Mouse (Mus musculus) lung, embryonic 14.5 days (tissue): ENCODE results near the gene Wdr4. TPM values are rescaled to one million over a fixed set of nuclear protein-coding genes. Genes with fewer than 3 reads are reported as not detected.

Experiments used
- ATAC-seq: fragments of 200-750 bp; cut with Nextera tagmentation; 2 replicates; pipeline ENCODE4 v1.8.0; 2017; ENCODE audit warnings: mild to moderate bottlenecking, moderate TSS enrichment, moderate library complexity; ENCODE audit not compliant: insufficient read depth
- DNase-seq: peaks from one replicate; pipeline ENCODE4 v3.0.0-alpha.2; 2015
- H3K27ac ChIP-seq: fragments of 300-500 bp; sonication (generic); 2 replicates; pipeline ENCODE4 v1.5.1; 2014; ENCODE audit warnings: low read depth, mild to moderate bottlenecking, moderate library complexity
- H3K27me3 ChIP-seq: fragments of 300-500 bp; sonication (generic); 2 replicates; pipeline ENCODE4 v1.6.1; 2014; ENCODE audit warnings: low read length, control low read depth; ENCODE audit not compliant: insufficient read depth
- H3K36me3 ChIP-seq: fragments of 300-500 bp; sonication (generic); 2 replicates; pipeline ENCODE4 v1.6.1; 2014; ENCODE audit warnings: control low read depth; ENCODE audit not compliant: insufficient read depth
- H3K4me1 ChIP-seq: fragments of 300-500 bp; sonication (generic); 2 replicates; pipeline ENCODE4 v1.6.1; 2014; ENCODE audit warnings: antibody characterized with exemption, control low read depth; ENCODE audit not compliant: insufficient read depth
- H3K4me2 ChIP-seq: fragments of 300-500 bp; sonication (generic); 2 replicates; pipeline ENCODE4 v1.6.1; 2014; ENCODE audit warnings: mild to moderate bottlenecking
- H3K4me3 ChIP-seq: fragments of 300-500 bp; sonication (generic); 2 replicates; pipeline ENCODE4 v1.5.1; 2014; ENCODE audit warnings: low read depth, low read length
- H3K9ac ChIP-seq: fragments of 300-500 bp; sonication (generic); 2 replicates; pipeline ENCODE4 v1.6.1; 2014
- H3K9me3 ChIP-seq: fragments of 300-500 bp; sonication (generic); 2 replicates; pipeline ENCODE4 v1.6.1; 2016; ENCODE audit warnings: low read depth, low read length, control low read depth
- CTCF ChIP-seq: IDR thresholded peaks from 2 replicates; pipeline ENCODE4 v1.5.1; 2016; ENCODE audit warnings: antibody characterized with exemption, low read depth
- WGBS: fragments of 180-500 bp; shearing (Covaris S2); extraction: QIAGEN DNeasy Blood & Tissue Kit; methylation state at CpG from one replicate; pipeline ENCODE4 v1.1.7; 2014; 5-methylcytosine and 5-hydroxymethylcytosine counted together
- polyA plus RNA-seq: library from polyadenylated mRNA; unstranded; fragments of >200 nt; fragmentation: Nextera tagmentation; extraction: Ambion mirVana; gene quantifications from 2 replicates; pipeline ENCODE4 v1.2.1, GENCODE M21; 2014

Wdr4 gene
- polyA plus RNA-seq, 1 experiment from 2014 or later = 46.3 TPM

GRCm38 (mm10) chr17:31505013-31505412 lies 14.8 kb downstream of the Wdr4 start:
- Histone ChIP-seq H3K4me2 (no peak overlapping the region), H3K27me3 (no peaks in the 10 kb centered on the region), H3K9me3 (no peaks in the 10 kb centered on the region), H3K4me3 (no peak overlapping the region), H3K36me3 (peaks cover 95% of the 10 kb centered on the region), H3K27ac (no peak overlapping the region), H3K9ac (no peak overlapping the region), H3K4me1 (no peaks in the 10 kb centered on the region)
- WGBS = 86% methylated on average over 5 of the region's 5 CpGs
- no peak for TF ChIP-seq CTCF
- ATAC-seq = no peak
- no peak for DNase-seq

DNA sequence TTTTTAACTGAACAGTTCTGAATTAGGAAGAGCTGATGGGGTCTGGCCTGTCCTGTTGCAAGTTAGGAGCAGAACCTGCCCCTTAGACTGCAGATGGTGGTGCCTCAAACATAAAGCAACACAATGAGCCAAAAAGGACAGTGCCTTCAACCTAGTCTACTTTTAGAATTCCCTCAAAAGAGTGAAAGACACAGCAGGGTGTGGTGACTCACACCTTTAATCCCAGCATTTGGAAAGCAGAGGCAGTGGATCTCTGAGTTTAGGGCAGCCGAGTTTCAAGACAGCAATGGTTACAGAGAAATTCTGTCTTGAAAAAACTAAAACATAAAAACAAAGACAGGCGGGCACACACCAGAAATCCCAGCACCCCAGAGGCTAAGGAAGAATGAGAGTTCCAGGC lies 15.8 kb downstream of the Wdr4 start:
- Histone ChIP-seq H3K36me3 (peaks cover 94% of the 10 kb centered on the region), H3K4me1 (no peaks in the 10 kb centered on the region), H3K9ac (no peak overlapping the region), H3K27ac (no peak overlapping the region), H3K4me2 (no peak overlapping the region), H3K4me3 (no peak overlapping the region), H3K9me3 (no peaks in the 10 kb centered on the region), H3K27me3 (no peaks in the 10 kb centered on the region)
- ATAC-seq = no peak
- 87% methylated on average over 2 of the region's 2 CpGs for WGBS
- no peak for DNase-seq
- TF ChIP-seq CTCF = no peak

GRCm38 (mm10) chr17:31503337-31503736 lies 16.4 kb downstream of the Wdr4 start:
- no peak overlapping the region for H3K9ac ChIP-seq
- H3K27me3 ChIP-seq = no peaks in the 10 kb centered on the region
- H3K4me3 ChIP-seq = no peak overlapping the region
- H3K4me1 ChIP-seq = no peaks in the 10 kb centered on the region
- H3K27ac ChIP-seq = no peak overlapping the region
- TF ChIP-seq CTCF = no peak
- no peak for DNase-seq
- H3K36me3 ChIP-seq = peaks cover 94% of the 10 kb centered on the region
- H3K9me3 ChIP-seq = no peaks in the 10 kb centered on the region
- H3K4me2 ChIP-seq = no peak overlapping the region
- 91% methylated on average over 12 of the region's 12 CpGs for WGBS
- no peak for ATAC-seq

DNA sequence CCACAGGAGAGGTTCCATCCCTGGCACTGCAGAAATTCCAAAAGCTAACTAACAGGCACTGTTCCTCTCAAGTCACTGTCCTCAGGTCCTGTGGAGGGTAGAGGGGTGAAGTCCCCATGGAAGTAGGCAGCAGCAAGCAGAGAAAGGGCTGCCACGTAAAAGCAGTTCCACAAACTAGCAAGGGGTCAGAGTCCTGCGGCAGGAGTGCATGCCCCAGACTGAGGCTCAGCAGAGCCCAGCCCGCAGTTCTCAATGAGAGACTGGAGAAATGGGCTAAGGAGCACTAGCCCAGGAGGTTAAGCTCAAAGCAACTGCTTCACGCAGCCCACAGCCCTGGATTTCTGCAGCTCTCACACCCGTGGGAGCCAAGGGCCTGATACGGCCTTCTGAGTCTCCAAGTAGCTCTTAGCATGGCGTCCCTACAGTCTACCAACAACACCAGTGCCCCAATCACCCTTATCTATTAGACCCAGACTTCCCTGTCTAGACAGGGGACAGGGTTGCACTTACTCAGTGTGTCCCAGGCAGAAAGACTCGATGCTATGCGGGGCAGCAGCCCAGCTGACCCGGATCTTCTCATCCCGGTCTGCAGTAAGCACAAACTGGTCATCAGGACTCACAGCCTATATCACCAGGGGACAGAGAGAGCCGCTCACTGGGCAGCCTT lies 17.4 kb downstream of the Wdr4 start:
- Histone ChIP-seq H3K4me3 (no peak overlapping the region), H3K9me3 (no peaks in the 10 kb centered on the region), H3K4me2 (no peak overlapping the region), H3K27me3 (no peaks in the 10 kb centered on the region), H3K4me1 (no peaks in the 10 kb centered on the region), H3K27ac (no peak overlapping the region), H3K36me3 (peaks cover 94% of the 10 kb centered on the region), H3K9ac (no peak overlapping the region)
- TF ChIP-seq CTCF = no peak
- ATAC-seq = no peak
- 89% methylated on average over 12 of the region's 12 CpGs for WGBS
- DNase-seq = no peak

- Histone ChIP-seq H3K27me3 (no peaks in the 10 kb centered on the region), H3K27ac (no peak overlapping the region), H3K9ac (no peak overlapping the region), H3K4me2 (no peak overlapping the region), H3K4me3 (no peak overlapping the region), H3K9me3 (no peaks in the 10 kb centered on the region), H3K36me3 (peaks cover 91% of the 10 kb centered on the region), H3K4me1 (no peaks in the 10 kb centered on the region)
- 88% methylated on average over 3 of the region's 3 CpGs for WGBS
- DNase-seq (no peak), ATAC-seq (no peak)
- TF ChIP-seq CTCF = peak; percentile 57
Observed at GRCm38 (mm10) chr17:31500908-31501307, 18.9 kb downstream of the Wdr4 start.

- H3K4me1 ChIP-seq = no peaks in the 10 kb centered on the region
- H3K4me2 ChIP-seq = no peak overlapping the region
- no peaks in the 10 kb centered on the region for H3K9me3 ChIP-seq
- no peak overlapping the region for H3K4me3 ChIP-seq
- no peak overlapping the region for H3K9ac ChIP-seq
- H3K27ac ChIP-seq = no peak overlapping the region
- ATAC-seq (no peak), DNase-seq (no peak)
- H3K36me3 ChIP-seq = peaks cover 92% of the 10 kb centered on the region
- H3K27me3 ChIP-seq = no peaks in the 10 kb centered on the region
- 86% methylated on average over 8 of the region's 8 CpGs for WGBS
- no peak for TF ChIP-seq CTCF
Observed at GRCm38 (mm10) chr17:31500416-31500815, 19.4 kb downstream of the Wdr4 start.

GRCm38 (mm10) chr17:31499725-31500124 lies 20.1 kb downstream of the Wdr4 start:
- 95% methylated on average over 12 of the region's 12 CpGs for WGBS

More at GRCm38 (mm10) chr17:31499725-31500124, 20.1 kb downstream of the Wdr4 start:
- Histone ChIP-seq H3K27me3 (no peaks in the 10 kb centered on the region), H3K4me1 (no peaks in the 10 kb centered on the region), H3K9me3 (no peaks in the 10 kb centered on the region), H3K27ac (no peak overlapping the region), H3K4me3 (no peak overlapping the region), H3K4me2 (no peak overlapping the region), H3K9ac (no peak overlapping the region), H3K36me3 (peaks cover 91% of the 10 kb centered on the region)
- DNase-seq (no peak), ATAC-seq (no peak)
- no peak for TF ChIP-seq CTCF
